Mouse (Mus musculus): Measurements from ENCODE around the gene Ltbp3. TPM values are rescaled to one million over a fixed set of nuclear protein-coding genes. Genes with fewer than 3 reads are reported as not detected.
A peak's percentile ranks its signal among the peaks of the same experiment; 100 is the strongest.

Ltbp3 gene
- polyA plus RNA-seq, 1 experiment from 2014 or later, result 30.1 TPM

- ATAC-seq (replicated peaks; ENCODE audit: low FRiP score, low TSS enrichment, low read depth) (no peak), DNase-seq (ENCODE audit: low spot score) (no peak)
- H3K4me3 ChIP-seq (ENCODE audit: low read depth, low read length), result no peak overlapping the region
- H3K9me3 ChIP-seq (ENCODE audit: control insufficient read depth, low read length), result no peaks in the 10 kb centered on the region
- H3K4me2 ChIP-seq (ENCODE audit: low read length), result no peak overlapping the region
- peaks cover 19% of the 10 kb centered on the region for H3K4me1 ChIP-seq (replicated peaks; ENCODE audit: control insufficient read depth, insufficient read depth, low read length)
- H3K36me3 ChIP-seq (ENCODE audit: control insufficient read depth, insufficient read depth, low read length), result peaks cover 58% of the 10 kb centered on the region
- H3K9ac ChIP-seq (ENCODE audit: low read length), result no peak overlapping the region
- H3K27me3 ChIP-seq (replicated peaks; ENCODE audit: control insufficient read depth, insufficient read depth, low read length), result no peaks in the 10 kb centered on the region
- WGBS, result 58% methylated on average over 10 of the region's 10 CpGs
- no peak overlapping the region for H3K27ac ChIP-seq (ENCODE audit: low read depth)
Observed at GRCm38 (mm10) chr19:5716955-5717354, 23.7 kb upstream of the Ltbp3 start.

GRCm38 (mm10) chr19:5721233-5721632 lies 19.5 kb upstream of the Ltbp3 start:
- no peak for ATAC-seq (replicated peaks; ENCODE audit: low FRiP score, low TSS enrichment, low read depth)
- WGBS, result 89% methylated on average over 6 of the region's 6 CpGs
- no peak overlapping the region for H3K4me3 ChIP-seq (ENCODE audit: low read depth, low read length)

GRCm38 (mm10) chr19:5722848-5723425 lies 17.8 kb upstream of the Ltbp3 start:
- Histone ChIP-seq H3K36me3 (ENCODE audit: control insufficient read depth, insufficient read depth, low read length) (peaks cover 59% of the 10 kb centered on the region), H3K4me3 (ENCODE audit: low read depth, low read length) (no peak overlapping the region), H3K9ac (ENCODE audit: low read length) (no peak overlapping the region), H3K9me3 (ENCODE audit: control insufficient read depth, low read length) (no peaks in the 10 kb centered on the region), H3K4me2 (ENCODE audit: low read length) (no peak overlapping the region), H3K27ac (ENCODE audit: low read depth) (no peak overlapping the region), H3K27me3 (replicated peaks; ENCODE audit: control insufficient read depth, insufficient read depth, low read length) (no peaks in the 10 kb centered on the region), H3K4me1 (replicated peaks; ENCODE audit: control insufficient read depth, insufficient read depth, low read length) (peaks cover 33% of the 10 kb centered on the region)
- DNase-seq (ENCODE audit: low spot score), result no peak
- 91% methylated on average over 7 of the region's 7 CpGs for WGBS
- no peak for ATAC-seq (replicated peaks; ENCODE audit: low FRiP score, low TSS enrichment, low read depth)

More at GRCm38 (mm10) chr19:5721233-5721632, 19.5 kb upstream of the Ltbp3 start:
- H3K4me2 ChIP-seq (ENCODE audit: low read length), result no peak overlapping the region
- no peak overlapping the region for H3K9ac ChIP-seq (ENCODE audit: low read length)
- H3K27me3 ChIP-seq (replicated peaks; ENCODE audit: control insufficient read depth, insufficient read depth, low read length), result no peaks in the 10 kb centered on the region
- H3K36me3 ChIP-seq (ENCODE audit: control insufficient read depth, insufficient read depth, low read length), result peaks cover 59% of the 10 kb centered on the region
- no peaks in the 10 kb centered on the region for H3K9me3 ChIP-seq (ENCODE audit: control insufficient read depth, low read length)
- peaks cover 19% of the 10 kb centered on the region for H3K4me1 ChIP-seq (replicated peaks; ENCODE audit: control insufficient read depth, insufficient read depth, low read length)
- DNase-seq (ENCODE audit: low spot score), result no peak
- H3K27ac ChIP-seq (ENCODE audit: low read depth), result no peak overlapping the region

- Histone ChIP-seq H3K27me3 (replicated peaks; ENCODE audit: control insufficient read depth, insufficient read depth, low read length) (no peaks in the 10 kb centered on the region), H3K4me3 (ENCODE audit: low read depth, low read length) (peak overlapping the region; percentile 53), H3K4me2 (ENCODE audit: low read length) (peak overlapping the region; percentile 98), H3K27ac (ENCODE audit: low read depth) (no peak overlapping the region), H3K9ac (ENCODE audit: low read length) (no peak overlapping the region; the same call in 1 of the 2 replicates), H3K9me3 (ENCODE audit: control insufficient read depth, low read length) (no peaks in the 10 kb centered on the region), H3K36me3 (ENCODE audit: control insufficient read depth, insufficient read depth, low read length) (peaks cover 49% of the 10 kb centered on the region), H3K4me1 (replicated peaks; ENCODE audit: control insufficient read depth, insufficient read depth, low read length) (peaks cover 41% of the 10 kb centered on the region)
- DNase-seq (ENCODE audit: low spot score) (no peak), ATAC-seq (replicated peaks; ENCODE audit: low FRiP score, low TSS enrichment, low read depth) (no peak)
- 68% methylated on average over 4 of the region's 4 CpGs for WGBS
Observed at GRCm38 (mm10) chr19:5723934-5724548, 16.7 kb upstream of the Ltbp3 start.

- no peaks in the 10 kb centered on the region for H3K27me3 ChIP-seq (replicated peaks; ENCODE audit: control insufficient read depth, insufficient read depth, low read length)
- 69% methylated on average over 7 of the region's 7 CpGs for WGBS
- peaks cover 41% of the 10 kb centered on the region for H3K4me1 ChIP-seq (replicated peaks; ENCODE audit: control insufficient read depth, insufficient read depth, low read length)
- DNase-seq (ENCODE audit: low spot score) (no peak), ATAC-seq (replicated peaks; ENCODE audit: low FRiP score, low TSS enrichment, low read depth) (no peak)
- H3K36me3 ChIP-seq (ENCODE audit: control insufficient read depth, insufficient read depth, low read length), result peaks cover 44% of the 10 kb centered on the region
- peak overlapping the region; percentile 53 for H3K4me3 ChIP-seq (ENCODE audit: low read depth, low read length)
- H3K9me3 ChIP-seq (ENCODE audit: control insufficient read depth, low read length), result no peaks in the 10 kb centered on the region
- H3K4me2 ChIP-seq (ENCODE audit: low read length), result peak overlapping the region; percentile 98
- peak overlapping the region; percentile 73 for H3K27ac ChIP-seq (ENCODE audit: low read depth)
- H3K9ac ChIP-seq (ENCODE audit: low read length), result peak overlapping the region; percentile 60
Observed at GRCm38 (mm10) chr19:5724549-5724941, 16.2 kb upstream of the Ltbp3 start.

- peak overlapping the region; percentile 73 for H3K27ac ChIP-seq (ENCODE audit: low read depth)
- H3K4me2 ChIP-seq (ENCODE audit: low read length), result peak overlapping the region; percentile 98
- 56% methylated on average over 12 of the region's 12 CpGs for WGBS
- no peaks in the 10 kb centered on the region for H3K27me3 ChIP-seq (replicated peaks; ENCODE audit: control insufficient read depth, insufficient read depth, low read length)
- H3K36me3 ChIP-seq (ENCODE audit: control insufficient read depth, insufficient read depth, low read length), result peaks cover 37% of the 10 kb centered on the region
- H3K9ac ChIP-seq (ENCODE audit: low read length), result peak overlapping the region; percentile 60
- H3K4me1 ChIP-seq (replicated peaks; ENCODE audit: control insufficient read depth, insufficient read depth, low read length), result peaks cover 47% of the 10 kb centered on the region
- DNase-seq (ENCODE audit: low spot score) (no peak), ATAC-seq (replicated peaks; ENCODE audit: low FRiP score, low TSS enrichment, low read depth) (no peak)
- H3K9me3 ChIP-seq (ENCODE audit: control insufficient read depth, low read length), result no peaks in the 10 kb centered on the region
- H3K4me3 ChIP-seq (ENCODE audit: low read depth, low read length), result peak overlapping the region; percentile 53
Observed at GRCm38 (mm10) chr19:5725029-5725707, 15.5 kb upstream of the Ltbp3 start.

GRCm38 (mm10) chr19:5725767-5726515 lies 14.8 kb upstream of the Ltbp3 start, which contains the start of gene Ehbp1l1:
Gene Ehbp1l1, minus strand, starts transcription at chr19:5726317.
- H3K9ac ChIP-seq (ENCODE audit: low read length), result peak within 1 kb of the TSS; percentile 60
- H3K4me3 ChIP-seq (ENCODE audit: low read depth, low read length), result peak within 1 kb of the TSS; percentile 92
- peak within 1 kb of the TSS; percentile 73 for H3K27ac ChIP-seq (ENCODE audit: low read depth)
- WGBS, result 9% methylated on average over 49 of the region's 49 CpGs
- peak within 1 kb of the TSS; percentile 98 for H3K4me2 ChIP-seq (ENCODE audit: low read length)
- peaks cover 55% of the 10 kb centered on the region for H3K4me1 ChIP-seq (replicated peaks; ENCODE audit: control insufficient read depth, insufficient read depth, low read length)
- H3K27me3 ChIP-seq (replicated peaks; ENCODE audit: control insufficient read depth, insufficient read depth, low read length), result no peaks in the 10 kb centered on the region
- 0 out of 2 replicates have a peak, but pooled peaks have one; percentile 12 for ATAC-seq (replicated peaks; ENCODE audit: low FRiP score, low TSS enrichment, low read depth)
- no peaks in the 10 kb centered on the region for H3K9me3 ChIP-seq (ENCODE audit: control insufficient read depth, low read length)
- peaks cover 30% of the 10 kb centered on the region for H3K36me3 ChIP-seq (ENCODE audit: control insufficient read depth, insufficient read depth, low read length)
- DNase-seq (ENCODE audit: low spot score), result peak; percentile 84

- H3K4me3 ChIP-seq (ENCODE audit: low read depth, low read length), result peak overlapping the region; percentile 92
- H3K27ac ChIP-seq (ENCODE audit: low read depth), result no peak overlapping the region
- H3K9me3 ChIP-seq (ENCODE audit: control insufficient read depth, low read length), result no peaks in the 10 kb centered on the region
- no peak for ATAC-seq (replicated peaks; ENCODE audit: low FRiP score, low TSS enrichment, low read depth)
- DNase-seq (ENCODE audit: low spot score), result no peak
- H3K36me3 ChIP-seq (ENCODE audit: control insufficient read depth, insufficient read depth, low read length), result peaks cover 18% of the 10 kb centered on the region
- 74% methylated on average over 15 of the region's 15 CpGs for WGBS
- peak overlapping the region; percentile 30; the same call in 1 of the 2 replicates for H3K9ac ChIP-seq (ENCODE audit: low read length)
- peaks cover 57% of the 10 kb centered on the region for H3K4me1 ChIP-seq (replicated peaks; ENCODE audit: control insufficient read depth, insufficient read depth, low read length)
- H3K27me3 ChIP-seq (replicated peaks; ENCODE audit: control insufficient read depth, insufficient read depth, low read length), result no peaks in the 10 kb centered on the region
- H3K4me2 ChIP-seq (ENCODE audit: low read length), result peak overlapping the region; percentile 98
Observed at GRCm38 (mm10) chr19:5726961-5727578, 13.6 kb upstream of the Ltbp3 start.
